Mouse (Mus musculus) stomach, postnatal 0 days (tissue): ENCODE results near the gene Hsp90b1. TPM values are rescaled to one million over a fixed set of nuclear protein-coding genes. Genes with fewer than 3 reads are reported as not detected.

Experiments
- ATAC-seq: fragments of 200-750 bp; cut with Nextera tagmentation; 2 replicates; pipeline ENCODE4 v1.8.0; 2017; ENCODE audit not compliant: low FRiP score, low TSS enrichment
- DNase-seq: peaks from one replicate; pipeline ENCODE4 v3.0.0-alpha.2; 2016; ENCODE audit warnings: low spot score
- H3K27ac ChIP-seq: fragments of 300-500 bp; sonication (generic); replicated peaks from 2 replicates; pipeline ENCODE4 v1.5.1; 2014; ENCODE audit warnings: mild to moderate bottlenecking, control low read depth
- H3K27me3 ChIP-seq: fragments of 300-500 bp; sonication (generic); 2 replicates; pipeline ENCODE4 v1.6.1; 2014; ENCODE audit warnings: low read length; ENCODE audit not compliant: control insufficient read depth, insufficient read depth
- H3K36me3 ChIP-seq: fragments of 300-500 bp; sonication (generic); 2 replicates; pipeline ENCODE4 v1.6.1; 2014; ENCODE audit warnings: low read length, mixed read lengths; ENCODE audit not compliant: control insufficient read depth, insufficient read depth
- H3K4me1 ChIP-seq: fragments of 300-500 bp; sonication (generic); replicated peaks from 2 replicates; pipeline ENCODE4 v1.6.1; 2014; ENCODE audit warnings: antibody characterized with exemption; ENCODE audit not compliant: control insufficient read depth, insufficient read depth
- H3K4me2 ChIP-seq: fragments of 300-500 bp; sonication (generic); replicated peaks from 2 replicates; pipeline ENCODE4 v1.6.1; 2014; ENCODE audit warnings: low read depth, mild to moderate bottlenecking, control low read depth, moderate library complexity
- H3K4me3 ChIP-seq: fragments of 300-500 bp; sonication (generic); 2 replicates; pipeline ENCODE4 v1.5.1; 2014; ENCODE audit warnings: low read depth, low read length, control low read depth
- H3K9ac ChIP-seq: fragments of 300-500 bp; sonication (generic); 2 replicates; pipeline ENCODE4 v1.6.1; 2014; ENCODE audit warnings: mild to moderate bottlenecking, low read length, control low read depth, mixed read lengths
- H3K9me3 ChIP-seq: fragments of 300-500 bp; sonication (generic); 2 replicates; pipeline ENCODE4 v1.6.1; 2016; ENCODE audit warnings: low read length; ENCODE audit not compliant: control insufficient read depth
- CTCF ChIP-seq: IDR thresholded peaks from 2 replicates; pipeline ENCODE4 v1.5.1; 2016; ENCODE audit warnings: antibody characterized with exemption, low read depth, mild to moderate bottlenecking, moderate library complexity
- EP300 ChIP-seq: optimal IDR thresholded peaks from 2 replicates; pipeline ENCODE3; 2016; ENCODE audit warnings: antibody characterized with exemption
- WGBS: fragments of 180-500 bp; shearing (Covaris S2); extraction: QIAGEN DNeasy Blood & Tissue Kit; methylation state at CpG from one replicate; pipeline ENCODE4 v1.1.7; 2014; 5-methylcytosine and 5-hydroxymethylcytosine counted together
- polyA plus RNA-seq: library from polyadenylated mRNA; unstranded; fragments of >200 nt; fragmentation: Nextera tagmentation; extraction: Ambion mirVana; gene quantifications from 2 replicates; pipeline ENCODE4 v1.2.1, GENCODE M21; 2015

Hsp90b1 gene
- polyA plus RNA-seq, result 402 and 403 TPM in 2 replicates

DNA sequence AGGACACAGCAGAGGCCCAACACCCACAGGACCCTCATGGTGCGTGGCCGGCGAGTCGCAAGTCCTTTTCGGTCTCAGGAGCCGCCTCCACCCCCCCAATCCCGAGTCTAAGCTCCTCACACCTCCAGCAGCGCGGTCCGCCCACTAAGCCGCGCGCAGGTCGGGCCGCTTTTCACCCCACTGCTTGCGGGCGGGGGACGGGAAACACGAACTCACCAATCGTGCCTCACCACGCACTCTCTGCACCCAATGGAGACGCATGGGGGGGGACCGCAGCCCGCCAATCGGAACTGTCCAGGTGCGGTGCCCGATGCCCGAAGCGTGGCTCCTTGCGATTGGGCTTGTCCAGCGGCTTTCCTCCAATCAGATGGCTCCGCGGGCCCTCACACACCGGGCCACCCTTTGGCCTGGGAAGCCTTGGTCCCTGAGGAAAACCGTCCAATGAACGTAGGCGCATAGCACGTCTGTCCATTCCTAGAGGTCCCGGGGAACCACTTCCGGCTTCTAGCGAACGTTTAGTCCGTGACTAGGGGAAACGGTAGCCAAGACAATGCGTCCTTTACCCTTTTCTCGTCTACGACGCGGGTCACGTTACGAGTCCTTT is at the start of gene Hsp90b1, which contains the start of gene Ttc41:
Gene Hsp90b1 (minus strand): TSS at position 192 of the 604 bp plus-strand sequence.
Gene Ttc41 (plus strand): TSS at position 494 of the 604 bp plus-strand sequence.
- no peak for TF ChIP-seq EP300
- no peak for TF ChIP-seq CTCF
- ATAC-seq (peak; percentile 98), DNase-seq (peak; percentile 100)
- Histone ChIP-seq H3K36me3 (peaks cover 15% of the 10 kb centered on the region), H3K4me2 (peak within 1 kb of the TSS; percentile 83), H3K9ac (peak within 1 kb of the TSS; percentile 90), H3K27ac (peak within 1 kb of the TSS; percentile 95), H3K4me3 (peak within 1 kb of the TSS; percentile 83), H3K27me3 (no peaks in the 10 kb centered on the region), H3K4me1 (0 out of 2 replicates have a peak, but pooled peaks cover 2% of the 10 kb centered on the region), H3K9me3 (no peaks in the 10 kb centered on the region)
- WGBS, result 0% methylated on average over 50 of the region's 51 CpGs

DNA sequence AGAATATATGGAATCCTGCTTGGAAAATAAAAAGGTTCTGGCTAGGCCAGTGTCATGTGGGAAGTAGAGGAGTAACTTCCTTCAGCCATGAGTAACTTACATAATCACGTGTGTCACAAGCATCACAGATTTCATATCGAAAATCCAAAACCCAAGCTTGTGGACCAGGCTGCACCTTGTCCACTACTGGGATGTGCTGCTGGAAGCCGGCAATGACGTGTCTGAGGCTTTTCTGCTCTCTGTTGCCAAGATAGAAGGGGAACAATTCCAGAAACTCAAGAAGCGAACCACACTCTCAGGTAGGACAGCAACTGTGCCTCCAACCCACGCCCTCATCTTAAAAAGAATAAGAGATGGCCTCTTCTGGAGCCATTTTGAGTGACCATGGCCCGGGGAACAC is 39.0 kb upstream of the Hsp90b1 start:
- Histone ChIP-seq H3K36me3 (no peaks in the 10 kb centered on the region), H3K9ac (no peak overlapping the region), H3K9me3 (no peaks in the 10 kb centered on the region), H3K27ac (no peak overlapping the region), H3K4me3 (no peak overlapping the region), H3K4me1 (no peaks in the 10 kb centered on the region), H3K27me3 (no peaks in the 10 kb centered on the region), H3K4me2 (no peak overlapping the region)
- ATAC-seq (no peak), DNase-seq (no peak)
- TF ChIP-seq EP300 (no peak), CTCF (no peak)
- WGBS, result 90% methylated on average over 7 of the region's 7 CpGs

DNA sequence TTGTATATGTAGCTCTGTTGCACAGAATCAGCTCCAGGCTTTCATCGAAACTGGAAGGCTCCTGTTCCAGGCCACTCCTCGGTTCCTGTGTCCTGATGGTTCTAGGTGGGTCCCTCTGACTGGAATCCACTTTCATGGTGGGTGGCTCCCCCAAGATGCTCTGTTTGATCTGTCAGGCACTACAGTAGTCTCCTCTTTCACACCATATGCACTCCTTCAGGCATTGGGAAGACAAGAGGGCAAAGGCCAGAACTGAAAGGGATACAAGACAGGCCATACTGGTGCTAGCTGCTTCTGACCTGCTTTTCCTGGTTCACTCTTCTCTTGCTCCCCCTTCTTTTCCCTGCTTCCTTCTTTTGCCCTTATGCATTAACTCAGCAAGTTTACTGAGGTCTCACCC is 37.6 kb upstream of the Hsp90b1 start:
- H3K4me2 ChIP-seq, result no peak overlapping the region
- ATAC-seq, result no peak
- H3K9ac ChIP-seq, result no peak overlapping the region
- H3K36me3 ChIP-seq, result no peaks in the 10 kb centered on the region
- 89% methylated on average over 2 of the region's 2 CpGs for WGBS
- TF ChIP-seq CTCF (no peak), EP300 (no peak)
- DNase-seq, result no peak
- H3K27me3 ChIP-seq, result no peaks in the 10 kb centered on the region
- H3K4me3 ChIP-seq, result no peak overlapping the region
- no peaks in the 10 kb centered on the region for H3K4me1 ChIP-seq
- H3K9me3 ChIP-seq, result no peaks in the 10 kb centered on the region
- H3K27ac ChIP-seq, result no peak overlapping the region

DNA sequence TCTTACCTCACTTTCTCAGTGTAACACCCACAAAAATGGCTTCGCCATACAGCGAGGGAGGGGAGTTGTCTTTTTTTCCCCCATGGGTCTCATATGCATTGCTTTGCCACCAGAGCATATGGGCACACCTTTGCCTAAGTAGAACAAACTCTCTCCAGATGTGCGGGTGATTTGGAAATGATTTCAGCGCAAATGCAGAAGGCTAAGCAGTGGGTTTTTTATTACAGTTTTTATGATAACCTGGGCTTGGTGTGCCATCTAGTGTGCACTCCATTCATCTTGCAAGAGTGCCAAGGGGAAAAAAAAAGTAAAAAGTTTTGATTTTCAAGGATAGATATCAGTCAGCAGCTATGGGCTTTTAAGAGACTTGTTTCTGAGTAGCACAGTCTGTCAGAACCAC is 29.7 kb upstream of the Hsp90b1 start:
- Histone ChIP-seq H3K9me3 (no peaks in the 10 kb centered on the region), H3K4me3 (no peak overlapping the region), H3K4me2 (no peak overlapping the region), H3K27me3 (no peaks in the 10 kb centered on the region), H3K9ac (no peak overlapping the region), H3K27ac (no peak overlapping the region), H3K36me3 (no peaks in the 10 kb centered on the region), H3K4me1 (no peaks in the 10 kb centered on the region)
- no peak for ATAC-seq
- DNase-seq, result no peak
- no peak for TF ChIP-seq EP300
- TF ChIP-seq CTCF, result peak; percentile 32
- WGBS, result 78% methylated on average over 4 of the region's 4 CpGs

DNA sequence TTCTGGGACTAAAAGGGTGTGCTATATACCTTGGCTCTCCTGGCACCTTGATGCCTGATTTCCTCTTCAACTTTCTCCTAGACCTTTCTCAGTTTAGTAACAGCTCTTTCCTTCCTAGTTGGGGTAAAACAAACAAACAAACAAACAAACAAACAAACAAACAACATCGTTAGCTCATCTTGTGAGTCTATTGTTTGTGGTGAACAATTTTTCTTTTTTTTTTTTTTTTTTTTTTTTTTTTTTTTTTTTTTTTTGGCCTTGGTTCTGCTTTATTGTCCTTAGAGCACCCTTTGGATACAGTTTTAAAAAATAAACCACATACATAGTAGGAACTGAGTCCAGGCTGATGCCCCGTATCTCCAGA is 26.2 kb upstream of the Hsp90b1 start:
- no peaks in the 10 kb centered on the region; the same call in 1 of the 2 replicates for H3K4me1 ChIP-seq
- no peak overlapping the region for H3K4me2 ChIP-seq
- DNase-seq (no peak), ATAC-seq (no peak)
- no peaks in the 10 kb centered on the region for H3K27me3 ChIP-seq
- H3K9ac ChIP-seq, result no peak overlapping the region
- H3K36me3 ChIP-seq, result no peaks in the 10 kb centered on the region
- H3K27ac ChIP-seq, result no peak overlapping the region
- WGBS, result 36% methylated on average over 2 of the region's 2 CpGs
- TF ChIP-seq CTCF, result no peak
- H3K9me3 ChIP-seq, result no peaks in the 10 kb centered on the region
- no peak overlapping the region for H3K4me3 ChIP-seq

DNA sequence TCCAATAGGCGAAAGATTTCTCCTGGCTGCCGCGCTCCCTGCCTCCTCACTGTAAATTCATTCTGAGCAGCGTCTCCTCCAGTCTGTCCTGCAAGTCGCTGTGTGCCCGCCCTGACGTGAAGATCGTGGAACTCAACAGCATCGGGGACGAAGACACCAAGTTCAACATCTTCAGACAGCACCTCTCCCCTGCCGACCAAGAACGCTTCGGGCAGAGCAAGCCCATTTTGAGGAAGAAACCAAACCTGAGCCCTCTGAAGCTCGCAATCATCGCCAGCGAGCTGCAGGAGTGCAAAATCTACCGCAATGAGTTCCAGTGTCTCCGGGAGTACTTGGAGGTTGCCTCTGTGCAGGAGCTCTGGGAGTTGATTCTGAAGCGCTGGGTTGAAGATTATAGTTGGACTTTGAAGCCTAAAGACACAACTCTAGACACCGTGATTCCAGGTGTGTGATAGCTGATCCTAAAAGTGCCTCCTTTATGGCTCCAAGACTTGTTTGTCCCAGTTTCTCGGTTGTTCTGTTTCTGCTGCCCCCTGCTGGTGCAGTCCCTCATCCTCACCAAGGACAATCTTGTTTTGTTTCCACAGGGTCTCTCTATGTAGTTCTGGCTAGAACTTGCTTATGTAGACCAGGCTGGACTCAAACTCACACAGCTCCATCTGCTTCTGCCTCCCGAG is 25.7 kb upstream of the Hsp90b1 start:
- no peaks in the 10 kb centered on the region for H3K9me3 ChIP-seq
- H3K9ac ChIP-seq, result peak overlapping the region; percentile 59
- peak; percentile 61; the same call in 1 of the 2 replicates for ATAC-seq
- H3K27me3 ChIP-seq, result no peaks in the 10 kb centered on the region
- no peaks in the 10 kb centered on the region for H3K36me3 ChIP-seq
- peak; percentile 89 for DNase-seq
- 9% methylated on average over 22 of the region's 22 CpGs for WGBS
- H3K4me1 ChIP-seq, result no peaks in the 10 kb centered on the region; the same call in 1 of the 2 replicates
- TF ChIP-seq EP300, result no peak
- peak; percentile 89 for TF ChIP-seq CTCF
- H3K4me2 ChIP-seq, result peak overlapping the region; percentile 53
- peak overlapping the region; percentile 43 for H3K4me3 ChIP-seq
- 0 out of 2 replicates have a peak overlapping the region, but pooled peaks have one; percentile 3 for H3K27ac ChIP-seq
